Mouse (Mus musculus) 3T3-L1 (cell line): ENCODE results near the gene Sipa1l3.
A peak's percentile ranks its signal among the peaks of the same experiment; 100 is the strongest.

Source experiments
- DNase-seq: peaks from one replicate; pipeline ENCODE4 v3.0.0-alpha.2; 2015; ENCODE audit warnings: low read depth, low spot score

The Sipa1l3 gene

DNA sequence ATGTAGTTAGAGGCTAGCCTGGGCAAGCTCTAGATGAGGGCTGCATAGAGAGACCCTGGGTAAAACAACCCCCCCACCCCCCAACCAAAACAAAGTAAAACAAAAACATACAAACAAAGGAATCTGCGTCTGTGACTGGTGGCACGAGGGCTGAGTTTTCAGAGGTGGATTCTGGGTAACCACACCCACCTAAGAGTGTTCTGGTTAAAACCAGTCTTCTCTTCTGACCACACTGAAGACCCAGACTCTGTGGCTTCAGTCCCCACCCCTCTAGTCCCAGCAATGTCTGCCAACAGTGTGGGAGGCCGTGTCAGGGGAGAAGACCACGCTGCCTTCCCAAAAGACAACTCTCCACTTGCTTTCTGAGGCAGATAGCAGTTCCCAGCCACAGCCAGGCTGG lies 72.3 kb downstream of the Sipa1l3 start:
- DNase-seq, result no peak

DNA sequence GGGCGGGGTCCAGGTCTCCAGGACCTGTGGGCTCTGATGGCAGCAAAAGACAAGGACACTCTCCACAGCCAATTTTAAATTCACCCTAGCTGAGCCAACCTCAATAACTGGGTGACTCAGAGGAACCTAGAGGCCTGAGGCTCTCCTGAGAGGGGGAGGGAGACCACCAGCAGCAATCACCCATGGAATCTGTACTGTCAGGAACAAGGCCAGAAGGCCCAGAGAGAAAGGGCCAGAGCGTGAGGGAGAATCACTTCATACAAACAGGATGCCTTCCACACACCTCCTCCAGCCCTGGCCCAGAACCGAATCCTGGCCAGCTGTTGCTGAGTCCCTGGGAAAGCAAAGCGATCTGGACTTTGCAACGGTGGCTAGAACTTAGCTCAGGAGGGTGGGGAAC lies 73.9 kb downstream of the Sipa1l3 start:
- DNase-seq, result peak; percentile 74

DNA sequence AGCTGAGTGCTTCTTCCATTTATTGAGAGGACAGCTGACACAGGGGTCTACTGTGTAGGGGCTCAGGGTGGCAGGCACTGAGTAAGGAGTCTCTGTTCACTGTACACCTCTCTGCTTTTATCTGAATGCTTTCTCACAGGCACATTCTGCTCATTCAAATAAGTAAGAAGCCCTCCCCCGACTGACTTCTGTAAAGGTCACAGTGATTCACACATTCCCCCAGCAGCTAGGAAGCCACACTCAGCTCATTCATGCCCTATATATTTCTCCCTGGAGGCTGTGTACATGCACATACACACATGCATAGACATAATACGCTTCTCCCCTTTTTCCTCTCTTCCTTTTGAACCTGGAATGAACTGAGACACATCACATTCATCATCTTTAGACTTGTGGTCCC lies 74.4 kb downstream of the Sipa1l3 start:
- peak; percentile 79 for DNase-seq

DNA sequence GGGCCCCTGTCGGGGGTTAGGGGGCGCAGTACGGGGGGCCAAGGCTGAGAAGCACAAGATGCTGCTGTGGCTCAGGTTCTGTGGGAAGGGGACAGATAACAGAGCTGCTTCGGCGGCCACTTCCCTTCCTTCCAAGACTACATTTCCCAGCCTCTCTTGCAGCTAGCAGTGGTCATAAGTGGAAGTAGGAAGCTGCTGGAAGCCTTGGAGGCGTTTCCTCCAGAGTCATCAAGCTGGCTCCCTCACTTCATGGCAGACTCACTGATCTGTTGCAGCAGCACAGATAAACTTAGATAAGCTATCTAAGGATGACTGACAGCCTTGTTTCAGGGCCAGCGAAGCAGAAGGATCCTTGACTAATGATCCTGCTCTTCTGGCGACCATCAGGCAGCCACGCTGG lies 76.6 kb downstream of the Sipa1l3 start:
- DNase-seq, result no peak

DNA sequence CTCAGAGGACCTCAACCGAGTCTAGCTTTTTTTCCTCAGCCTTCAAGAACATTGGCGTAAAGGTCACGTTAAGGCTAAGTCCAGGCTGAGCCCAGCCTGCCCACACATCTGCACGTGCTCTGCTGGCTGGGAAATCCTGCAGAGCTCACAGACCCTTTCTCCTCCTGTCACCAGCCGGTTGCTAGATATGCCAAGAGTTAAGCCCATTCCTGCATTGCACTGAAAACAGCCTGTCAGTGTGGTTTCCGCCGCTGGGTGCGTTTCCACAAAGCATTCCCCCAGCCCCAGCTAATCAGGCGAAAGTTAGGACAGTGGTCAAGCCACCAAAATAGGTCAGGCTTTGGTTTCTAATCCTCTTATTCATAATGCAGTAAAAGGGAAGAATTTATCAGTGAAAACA lies 77.3 kb downstream of the Sipa1l3 start:
- DNase-seq, result no peak

DNA sequence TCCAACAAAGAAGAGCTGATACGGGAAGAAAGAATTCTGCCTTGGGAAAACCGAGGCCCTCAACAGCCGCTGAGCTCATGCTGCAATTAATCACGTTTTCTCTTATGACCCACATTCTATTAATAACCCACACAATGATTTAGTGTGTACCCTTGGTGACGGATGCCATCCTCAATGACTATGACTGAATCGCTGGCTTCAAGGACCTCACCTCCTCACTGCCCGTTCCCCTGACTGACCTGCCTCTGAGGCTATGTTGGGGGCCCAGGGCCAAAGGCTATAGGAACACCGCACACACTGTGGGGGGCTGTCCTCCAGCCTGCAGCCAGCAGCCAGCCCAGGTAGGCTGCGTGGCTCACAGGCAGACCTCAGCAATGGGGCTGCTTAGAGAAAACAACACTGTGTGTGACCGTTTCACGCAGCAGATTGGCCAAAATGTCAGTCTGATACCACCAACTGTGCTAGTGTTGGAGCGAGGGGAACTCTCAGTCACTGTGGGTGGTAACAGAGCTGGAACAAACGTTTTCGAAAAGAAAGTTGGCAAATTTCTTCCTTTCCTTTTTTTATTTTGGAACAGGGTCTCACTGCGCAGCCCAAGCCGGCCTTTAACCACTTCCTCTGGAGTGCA lies 79.7 kb downstream of the Sipa1l3 start:
- no peak for DNase-seq

DNA sequence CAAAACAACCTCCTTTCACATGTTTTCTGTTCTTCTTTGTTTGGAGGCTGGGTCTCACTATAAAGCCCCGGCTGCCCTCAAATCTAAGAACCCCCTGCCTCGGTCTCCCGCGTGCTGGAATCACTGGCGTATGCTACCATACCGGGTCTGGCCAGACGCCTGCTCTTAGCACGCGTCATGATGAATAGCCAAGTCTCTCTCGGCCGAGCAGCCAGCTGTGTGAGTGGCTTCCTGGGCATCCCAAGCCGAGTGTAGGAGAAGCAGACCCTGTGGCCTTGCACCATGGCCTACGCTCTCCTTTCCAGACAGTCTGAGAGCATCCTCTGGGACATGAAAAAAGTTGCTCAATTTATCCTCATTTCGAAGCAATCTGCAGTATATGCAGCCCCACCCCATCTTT lies 80.2 kb downstream of the Sipa1l3 start:
- DNase-seq, result no peak

DNA sequence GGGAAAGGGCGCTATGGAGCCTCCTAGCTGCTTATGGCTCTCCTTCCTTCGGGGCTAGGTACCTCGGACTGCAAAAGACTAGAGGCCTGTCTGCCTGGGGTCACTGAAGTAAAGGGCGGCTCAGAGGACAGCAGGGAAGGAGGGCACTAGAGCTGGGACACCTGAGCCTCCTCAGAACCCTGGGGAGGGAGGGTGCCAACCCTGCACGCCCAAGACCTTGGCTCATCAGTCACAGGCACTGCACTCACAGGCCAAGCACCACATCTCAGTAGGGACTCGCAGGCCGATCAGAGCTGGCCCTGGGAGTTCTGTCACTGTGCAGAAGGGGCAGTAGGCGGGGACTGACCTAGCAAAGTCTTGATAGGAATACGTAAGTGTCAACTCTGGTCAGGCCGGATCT lies 81.4 kb downstream of the Sipa1l3 start:
- DNase-seq, result no peak

DNA sequence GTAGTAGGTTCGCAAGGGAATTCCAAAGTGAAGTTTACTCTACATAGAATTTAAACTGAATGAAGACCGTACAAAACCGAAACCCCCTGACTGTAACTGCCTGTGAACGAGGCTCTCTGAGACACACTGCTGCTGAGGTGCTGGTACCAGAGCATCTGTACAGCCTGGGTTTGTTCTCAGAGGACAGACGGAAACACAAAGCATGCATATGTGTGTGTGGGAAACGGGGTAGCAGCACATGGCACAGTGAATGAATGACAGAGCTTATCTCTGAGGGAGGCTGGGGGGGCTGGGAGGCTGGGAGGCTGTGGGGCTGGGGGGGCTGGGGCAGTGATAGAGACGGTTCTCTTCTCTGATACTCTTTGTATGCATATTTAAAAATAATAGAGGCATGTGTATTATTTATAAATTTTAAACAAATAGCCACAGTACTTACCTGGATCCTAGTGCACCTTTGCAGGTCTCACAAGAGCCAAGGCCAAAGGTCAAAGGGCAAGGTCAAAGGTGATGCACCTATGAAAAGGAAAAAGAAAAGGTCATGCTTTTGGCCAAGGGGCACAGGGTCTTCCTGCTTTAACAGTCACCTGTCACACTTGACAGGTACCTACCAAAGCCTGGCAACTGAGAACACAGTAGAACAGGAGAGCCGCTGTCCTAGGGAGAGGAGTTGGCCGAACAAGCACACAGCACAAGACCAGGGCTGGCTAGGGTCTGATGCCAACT lies 84.0 kb downstream of the Sipa1l3 start:
- no peak for DNase-seq

DNA sequence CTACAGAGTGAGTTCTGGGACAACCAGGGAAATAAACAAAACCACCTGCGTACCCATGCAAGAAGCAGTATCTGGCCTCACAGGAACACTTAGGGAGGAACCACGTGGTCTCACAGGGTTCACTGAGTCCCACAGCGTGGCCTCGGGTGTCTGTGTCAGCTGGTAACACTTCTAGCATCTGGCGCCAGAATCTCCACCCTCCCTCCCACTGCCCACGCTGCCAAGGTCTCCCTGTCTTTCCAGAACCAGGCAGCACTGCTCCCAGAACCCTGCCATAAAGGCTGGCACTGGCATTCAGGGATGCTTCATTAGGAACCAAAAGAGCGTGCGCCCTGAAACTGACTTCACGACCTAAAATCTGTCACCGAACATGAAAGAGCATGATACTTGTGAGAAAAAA lies 84.7 kb downstream of the Sipa1l3 start:
- DNase-seq, result no peak

DNA sequence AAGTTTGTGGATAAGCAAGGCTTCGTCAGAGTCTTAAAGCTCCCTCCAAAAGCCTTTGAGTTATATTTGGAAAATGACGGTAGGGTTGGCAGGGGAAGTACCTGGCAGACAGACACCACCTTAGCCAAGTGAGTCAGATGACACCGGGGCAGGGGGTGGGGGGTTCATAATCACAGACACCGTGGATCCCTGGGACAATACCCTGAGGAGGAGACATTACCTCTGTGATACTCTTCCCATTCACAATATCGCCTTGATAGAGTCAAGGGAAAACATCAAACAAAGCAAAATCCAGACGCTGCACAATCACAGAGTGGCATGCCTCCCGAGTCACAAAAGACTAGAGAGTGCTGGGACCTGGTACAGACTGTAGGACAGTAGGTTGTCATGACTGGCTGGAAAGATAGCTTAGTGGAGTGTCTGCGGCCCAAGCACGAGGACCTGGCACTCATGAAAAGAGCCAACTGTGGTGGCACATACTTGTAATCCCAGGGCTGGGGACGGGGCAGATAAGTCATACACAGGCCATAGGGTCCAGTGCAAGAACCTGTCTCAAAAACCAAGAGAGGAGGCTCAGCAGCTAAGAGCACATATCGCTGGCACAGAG lies 85.4 kb downstream of the Sipa1l3 start:
- DNase-seq, result no peak

DNA sequence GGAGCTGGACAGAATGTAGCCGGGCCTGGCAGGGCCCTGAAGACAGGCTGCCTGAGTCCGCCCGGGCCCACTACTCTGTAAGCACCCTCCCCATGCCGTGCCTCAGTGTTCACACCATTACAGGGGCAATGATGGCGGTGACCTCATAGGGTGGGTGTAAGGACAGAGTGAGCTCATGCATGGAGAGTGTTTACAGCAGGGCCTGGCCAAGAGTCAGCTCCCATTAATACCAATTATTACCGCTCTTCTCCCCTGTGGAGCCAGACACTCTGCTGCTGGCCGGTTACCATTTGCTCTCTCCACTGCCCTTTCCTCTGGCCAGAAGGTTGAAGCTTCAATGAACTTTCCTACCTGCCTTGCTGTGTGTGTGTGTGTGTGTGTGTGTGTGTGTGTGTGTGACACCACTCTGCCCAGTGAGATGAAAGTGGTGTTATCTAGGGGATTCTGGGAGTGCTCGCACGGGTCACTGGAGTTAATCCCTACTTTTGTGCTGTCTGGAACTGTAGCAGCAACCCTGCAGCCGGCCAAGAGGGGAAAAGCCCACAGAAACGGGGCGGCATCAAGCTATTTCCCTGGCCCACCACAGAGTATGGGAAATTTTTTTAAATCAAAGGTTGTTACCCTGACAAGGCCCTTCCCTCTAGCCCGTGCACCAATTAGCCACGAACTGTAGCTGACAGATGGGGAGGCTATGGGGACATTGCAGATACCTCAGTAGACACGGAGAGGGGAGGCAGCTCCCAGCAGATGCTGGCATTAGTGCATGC lies 86.1 kb downstream of the Sipa1l3 start:
- DNase-seq, result no peak

DNA sequence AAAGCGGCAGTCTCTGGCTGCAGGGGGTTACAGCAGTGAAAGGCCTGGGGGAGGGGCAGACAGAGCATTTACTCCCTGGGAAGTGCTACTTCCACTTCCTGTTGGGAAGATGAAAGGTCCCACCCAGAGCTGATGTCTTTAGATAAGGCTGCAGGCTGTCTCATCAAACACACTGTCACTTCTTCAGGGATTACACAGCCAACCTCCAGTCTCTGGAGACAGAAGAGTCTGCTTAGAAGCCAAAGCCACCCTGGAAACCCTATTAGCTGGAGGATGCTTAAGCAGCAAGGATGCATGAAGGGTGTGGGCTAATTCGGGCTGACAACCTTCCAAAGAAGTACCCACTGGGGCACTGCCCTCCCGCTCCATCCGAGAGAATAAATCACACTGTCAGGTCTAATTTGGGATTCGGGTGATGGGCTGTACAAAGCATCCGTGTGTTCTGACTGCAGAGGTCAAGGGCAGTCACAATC lies 87.7 kb downstream of the Sipa1l3 start:
- DNase-seq, result no peak

DNA sequence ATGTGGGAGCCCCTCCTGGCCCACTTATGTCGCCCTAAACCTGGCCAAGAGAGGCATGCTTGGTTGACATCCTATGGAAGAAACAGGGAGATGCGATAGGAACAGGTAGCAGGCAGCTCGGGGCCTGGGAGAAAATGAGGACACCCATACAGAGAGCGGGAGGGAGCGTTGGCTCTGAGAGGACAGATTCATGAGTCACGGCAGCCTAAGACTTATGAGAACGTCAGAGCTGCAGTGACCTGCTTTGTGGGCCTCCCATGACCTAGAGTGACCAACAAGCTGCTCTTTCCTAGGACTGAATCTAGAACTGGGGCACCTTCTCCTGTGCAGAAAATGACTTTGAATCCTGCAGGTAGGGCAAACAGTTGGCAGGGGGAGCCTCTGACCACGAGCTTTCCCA lies 92.4 kb downstream of the Sipa1l3 start:
- DNase-seq, result no peak

DNA sequence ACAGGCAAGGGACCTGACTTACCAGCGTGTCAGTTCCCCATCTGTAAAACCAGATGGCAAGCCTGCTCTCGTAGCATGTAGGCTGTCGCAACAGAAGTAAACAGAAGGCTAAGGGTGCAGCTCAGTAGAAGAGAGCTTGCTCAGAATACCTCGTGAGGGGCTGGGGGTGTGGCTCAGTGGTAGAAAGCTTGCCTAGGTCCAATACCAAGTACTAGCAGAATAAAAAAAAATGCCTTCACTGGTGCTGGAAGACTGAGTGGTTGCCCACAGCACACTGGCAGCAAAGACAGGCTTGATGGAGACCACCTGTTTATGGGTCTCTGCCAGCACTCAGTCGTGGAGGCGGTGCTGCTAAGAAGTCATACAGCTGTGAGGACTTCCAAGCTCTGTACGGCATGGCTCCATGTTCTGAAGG lies 93.0 kb downstream of the Sipa1l3 start:
- DNase-seq, result no peak

DNA sequence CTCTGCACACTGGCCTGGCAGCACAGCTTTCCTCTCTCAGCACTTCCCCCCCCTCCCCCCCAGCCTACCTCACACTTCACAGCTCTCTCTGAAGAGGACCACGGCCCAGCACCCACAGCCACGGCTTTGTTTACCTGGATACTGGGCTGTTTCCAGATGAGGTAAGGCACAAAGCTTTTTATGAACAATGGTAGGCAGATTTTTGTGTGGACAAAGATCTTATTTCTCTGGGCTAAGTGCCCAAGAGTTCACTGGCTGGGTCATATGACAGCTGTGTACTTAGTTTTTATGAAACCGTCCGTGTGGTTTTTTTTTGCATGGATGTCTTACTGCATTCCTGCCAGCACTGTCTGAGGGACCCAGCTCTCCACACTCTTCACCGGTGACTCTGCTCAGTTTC lies 93.8 kb downstream of the Sipa1l3 start:
- DNase-seq, result peak; percentile 86

DNA sequence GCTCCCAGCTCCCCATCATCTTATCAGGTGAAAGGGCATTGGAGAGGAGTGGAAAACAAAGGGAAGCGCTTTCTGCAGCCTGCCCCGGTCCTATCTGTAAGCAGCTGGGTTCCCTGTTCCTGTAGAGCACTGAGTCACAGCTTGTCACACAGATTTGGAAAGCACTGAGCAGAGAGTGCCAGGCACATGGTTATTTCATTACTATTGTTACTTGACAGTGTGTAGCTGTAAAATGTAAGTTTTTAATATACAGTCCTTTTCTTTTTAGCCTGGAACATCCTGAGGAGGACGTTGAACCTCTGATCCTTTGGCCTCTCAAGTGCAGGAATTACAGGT lies 96.6 kb downstream of the Sipa1l3 start:
- peak; percentile 20 for DNase-seq

DNA sequence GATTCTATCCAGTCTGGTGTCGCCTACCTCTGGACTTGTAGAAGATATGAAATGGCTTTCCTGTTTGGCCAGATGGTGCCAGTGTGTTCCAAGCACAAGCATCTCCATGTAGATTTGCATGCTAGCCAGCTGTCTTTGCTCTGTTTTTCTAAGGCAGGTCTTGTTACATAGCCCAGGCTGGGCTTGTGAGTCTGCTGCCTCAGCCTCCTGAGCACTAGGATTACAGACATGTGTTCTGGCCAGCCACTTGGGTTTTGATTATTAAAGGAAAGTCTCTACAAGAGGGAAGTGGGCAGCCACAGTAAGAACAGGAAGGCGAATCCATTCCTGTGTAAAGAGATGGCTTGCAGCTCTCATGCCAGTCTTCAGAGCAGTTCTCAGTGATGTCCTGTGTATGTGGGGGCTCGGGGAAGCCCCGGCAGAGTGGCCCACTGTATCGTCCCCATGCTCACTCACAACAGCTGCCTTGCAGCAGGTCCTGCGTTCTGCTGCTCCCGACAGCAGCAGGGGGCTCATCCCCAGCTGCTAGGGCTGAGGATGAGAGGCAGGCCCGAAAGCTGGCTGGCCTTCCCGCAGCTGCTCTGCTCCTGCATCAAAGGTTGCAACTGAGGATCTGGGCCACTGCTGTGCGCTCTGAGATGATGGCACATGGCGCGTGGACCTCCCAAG lies 97.1 kb downstream of the Sipa1l3 start:
- DNase-seq, result no peak

DNA sequence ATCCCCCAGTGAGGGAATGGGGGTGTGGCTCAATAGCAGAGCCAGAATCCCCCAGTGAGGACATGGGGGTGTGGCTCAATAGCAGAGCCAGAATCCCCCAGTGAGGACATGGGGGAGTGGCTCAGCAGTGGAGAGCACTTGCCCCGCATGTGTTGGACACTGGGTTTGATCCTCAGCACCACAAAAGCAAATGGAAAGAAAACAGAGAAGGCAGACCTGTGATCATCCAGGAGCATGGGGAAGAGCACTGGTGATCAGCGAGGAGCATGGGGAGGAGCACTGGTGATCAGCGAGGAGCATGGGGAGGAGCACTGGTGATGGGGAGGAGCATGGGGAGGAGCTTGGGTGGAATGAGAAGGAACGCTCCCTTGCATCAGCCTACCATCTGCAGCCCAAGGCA lies 98.6 kb downstream of the Sipa1l3 start:
- DNase-seq, result no peak

DNA sequence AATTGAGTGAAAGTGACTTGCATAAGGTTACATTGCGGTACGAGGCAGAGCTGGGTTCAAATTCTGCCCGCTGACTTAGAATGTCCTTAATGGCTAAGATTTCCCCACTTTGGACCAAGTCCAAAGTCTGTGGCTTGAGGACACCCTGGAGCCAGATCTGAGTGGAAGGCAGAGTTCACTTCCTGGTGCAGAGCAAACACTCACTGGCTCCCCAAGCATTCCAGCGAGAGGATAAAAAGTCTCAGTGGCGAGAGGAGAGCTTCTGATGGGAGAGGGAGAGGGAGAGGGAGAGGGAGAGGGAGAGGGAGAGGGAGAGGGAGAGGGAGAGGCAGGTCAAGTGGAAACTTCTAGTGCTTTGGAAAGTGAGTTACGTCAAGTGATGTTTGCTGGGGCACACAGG lies 100.2 kb downstream of the Sipa1l3 start:
- DNase-seq, result no peak

DNA sequence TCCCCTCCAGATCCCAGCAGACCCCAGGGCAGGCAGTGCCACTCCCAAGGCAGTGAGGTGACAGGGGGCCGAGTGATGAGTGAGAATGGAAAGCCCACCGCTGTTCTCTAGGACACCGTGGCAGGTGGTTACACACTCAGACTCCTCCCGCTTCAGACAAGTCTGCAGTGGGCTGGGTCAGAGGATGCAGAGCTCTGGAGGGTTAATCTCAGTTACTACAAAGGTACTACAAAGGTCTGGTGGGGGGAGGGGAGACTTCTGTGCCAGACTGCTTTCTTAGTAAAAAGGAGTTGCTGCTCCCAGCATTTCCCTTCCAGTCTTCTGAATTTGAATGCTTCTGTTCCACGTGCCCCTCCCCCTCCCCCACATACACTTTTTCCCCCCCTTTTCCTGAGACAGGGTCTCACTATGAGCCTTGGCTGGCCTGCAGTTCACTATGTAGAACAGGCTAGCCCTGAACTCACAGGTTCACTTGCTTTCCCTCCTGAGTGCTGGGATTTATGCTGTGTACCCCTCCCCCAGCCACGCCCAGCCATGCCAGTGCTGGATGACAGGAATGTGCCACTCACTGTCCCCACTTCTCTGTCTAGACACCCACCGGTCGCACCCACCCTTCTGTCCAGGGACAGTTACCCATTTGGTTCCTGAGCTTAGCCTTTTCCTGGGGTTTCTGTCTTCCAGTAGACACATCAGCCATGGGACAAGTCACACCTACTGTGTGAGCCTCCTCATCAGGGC lies 100.9 kb downstream of the Sipa1l3 start:
- no peak for DNase-seq
